Mouse (Mus musculus) MEL (cell line): ENCODE measurements around the gene Basp1. TPM values are rescaled to one million over a fixed set of nuclear protein-coding genes. Genes with fewer than 3 reads are reported as not detected.

Experiments
- DNase-seq: peaks from one replicate; pipeline ENCODE4 v3.0.0; 2011; ENCODE audit warnings: low read depth, low spot score
- H3K27ac ChIP-seq: 2 replicates; pipeline ENCODE4 v1.5.1; 2012; ENCODE audit warnings: low read depth, mild to moderate bottlenecking, control low read depth, low read length, moderate library complexity; ENCODE audit not compliant: control insufficient read depth
- H3K27me3 ChIP-seq, 2 experiments: fragments of 150-350 bp in 1 of 2; sonication (generic) in 1 of 2; 2 replicates each; pipeline ENCODE4 v1.6.1; 2012; ENCODE audit warnings: low read length in 2 of 2, mild to moderate bottlenecking in 2 of 2, improper control_type of control experiment in 1 of 2, moderate library complexity in 1 of 2; ENCODE audit not compliant: insufficient read depth in 2 of 2, control insufficient read depth in 1 of 2
- H3K36me3 ChIP-seq, 2 experiments: 2 replicates each; pipeline ENCODE4 v1.6.1; 2012 to 2014; ENCODE audit warnings: low read length in 2 of 2, improper control_type of control experiment in 1 of 2, inconsistent platforms in 1 of 2, mild to moderate bottlenecking in 1 of 2; ENCODE audit not compliant: insufficient read depth in 2 of 2, control insufficient read depth in 1 of 2
- H3K4me1 ChIP-seq, 2 experiments: fragments of 150-350 bp in 1 of 2; sonication (generic) in 1 of 2; 2 replicates each; pipeline ENCODE4 v1.6.1; 2012; ENCODE audit warnings: low read length in 2 of 2, improper control_type of control experiment in 1 of 2, mild to moderate bottlenecking in 1 of 2; ENCODE audit not compliant: insufficient read depth in 2 of 2, control insufficient read depth in 1 of 2
- H3K4me3 ChIP-seq, 2 experiments: fragments of 150-350 bp in 1 of 2; sonication (generic) in 1 of 2; 2 replicates each; pipeline ENCODE4 v1.5.1; 2012; ENCODE audit warnings: low read depth in 2 of 2, low read length in 2 of 2, mild to moderate bottlenecking in 2 of 2, moderate library complexity in 2 of 2, control low read depth in 1 of 2, improper control_type of control experiment in 1 of 2; ENCODE audit not compliant: control insufficient read depth in 1 of 2, insufficient read depth in 1 of 2
- H3K79me2 ChIP-seq: 2 replicates; pipeline ENCODE4 v1.6.1; 2012; ENCODE audit warnings: mild to moderate bottlenecking, low read length, moderate library complexity; ENCODE audit not compliant: control insufficient read depth, poor library complexity, insufficient read depth
- H3K9ac ChIP-seq: 2 replicates; pipeline ENCODE4 v1.6.1; 2012; ENCODE audit warnings: low read depth, mild to moderate bottlenecking, control low read depth, low read length, moderate library complexity; ENCODE audit not compliant: control insufficient read depth, poor library complexity, severe bottlenecking
- H3K9me3 ChIP-seq: fragments of 150-350 bp; sonication (generic); replicated peaks from 2 replicates; pipeline ENCODE4 v1.6.1; 2012; ENCODE audit warnings: mild to moderate bottlenecking, low read length, improper control_type of control experiment, moderate library complexity; ENCODE audit not compliant: insufficient read depth
- BHLHE40 ChIP-seq: IDR thresholded peaks from 2 replicates; pipeline ENCODE4 v1.6.1; 2012; ENCODE audit warnings: low read depth, mild to moderate bottlenecking, inconsistent platforms, low read length, improper control_type of control experiment, borderline replicate concordance
- CTCF ChIP-seq, 3 experiments: IDR thresholded peaks in 2 of 3; conservative IDR thresholded peaks in 1 of 3; 2 replicates each; pipeline ENCODE4 v1.5.1; 2011 to 2012; ENCODE audit warnings: low read length in 3 of 3, low read depth in 2 of 3, mild to moderate bottlenecking in 2 of 3, improper control_type of control experiment in 1 of 3, inconsistent platforms in 1 of 3, mixed read lengths in 1 of 3, moderate library complexity in 1 of 3; ENCODE audit not compliant: control insufficient read depth in 1 of 3, insufficient read depth in 1 of 3, poor library complexity in 1 of 3, severe bottlenecking in 1 of 3
- E2F4 ChIP-seq: IDR thresholded peaks from 2 replicates; pipeline ENCODE4 v1.6.1; 2011; ENCODE audit warnings: low read depth, low read length, improper control_type of control experiment, borderline replicate concordance
- GATA1 ChIP-seq: IDR thresholded peaks from 2 replicates; pipeline ENCODE4 v1.6.1; 2011; ENCODE audit warnings: low read depth, low read length, improper control_type of control experiment
- KAT2A ChIP-seq: conservative IDR thresholded peaks from 2 replicates; pipeline ENCODE4 v1.6.1; 2012; ENCODE audit warnings: low read depth, low read length, improper control_type of control experiment, inconsistent platforms
- MAFK ChIP-seq: IDR thresholded peaks from 2 replicates; pipeline ENCODE4 v1.6.1; 2011; ENCODE audit warnings: low read depth, mild to moderate bottlenecking, low read length, improper control_type of control experiment, borderline replicate concordance
- MAX ChIP-seq: IDR thresholded peaks from 2 replicates; pipeline ENCODE4 v1.6.1; 2011; ENCODE audit warnings: low read length, improper control_type of control experiment
- MEF2A ChIP-seq: IDR thresholded peaks from 2 replicates; pipeline ENCODE4 v1.6.1; 2014; ENCODE audit warnings: low read depth, mild to moderate bottlenecking, inconsistent platforms, low read length, improper control_type of control experiment; ENCODE audit not compliant: poor library complexity, insufficient replicate concordance, severe bottlenecking; ENCODE audit errors: extremely low read depth
- MXI1 ChIP-seq: IDR thresholded peaks from 2 replicates; pipeline ENCODE4 v1.6.1; 2011; ENCODE audit warnings: mild to moderate bottlenecking, low read depth, low read length, improper control_type of control experiment
- MYB ChIP-seq: IDR thresholded peaks from 2 replicates; pipeline ENCODE4 v1.6.1; 2011; ENCODE audit warnings: mild to moderate bottlenecking, low read depth, low read length, improper control_type of control experiment
- NELFE ChIP-seq: IDR thresholded peaks from 2 replicates; pipeline ENCODE4 v1.6.1; 2011; ENCODE audit warnings: low read depth, low read length, improper control_type of control experiment
- NRF1 ChIP-seq: IDR thresholded peaks from 2 replicates; pipeline ENCODE4 v1.6.1; 2014; ENCODE audit warnings: low read depth, mild to moderate bottlenecking, inconsistent platforms, low read length, improper control_type of control experiment, moderate library complexity; ENCODE audit not compliant: poor library complexity, insufficient read depth, severe bottlenecking
- POLR2A ChIP-seq, 2 experiments: IDR thresholded peaks; 2 replicates each; pipeline ENCODE4 v1.6.1; 2011 to 2012; ENCODE audit warnings: low read length in 2 of 2, mild to moderate bottlenecking in 2 of 2, control low read depth in 1 of 2, improper control_type of control experiment in 1 of 2, low read depth in 1 of 2, moderate library complexity in 1 of 2; ENCODE audit not compliant: control insufficient read depth in 1 of 2, insufficient read depth in 1 of 2, poor library complexity in 1 of 2
- POLR2AphosphoS2 ChIP-seq: IDR thresholded peaks from 2 replicates; pipeline ENCODE4 v1.6.1; 2011; ENCODE audit warnings: low read length, improper control_type of control experiment
- RAD21 ChIP-seq: IDR thresholded peaks from 2 replicates; pipeline ENCODE4 v1.6.1; 2011; ENCODE audit warnings: mild to moderate bottlenecking, low read depth, low read length, improper control_type of control experiment
- SMC3 ChIP-seq: IDR thresholded peaks from 2 replicates; pipeline ENCODE4 v1.6.1; 2011; ENCODE audit warnings: low read depth, low read length, improper control_type of control experiment
- TAL1 ChIP-seq: IDR thresholded peaks from 2 replicates; pipeline ENCODE4 v1.6.1; 2012; ENCODE audit warnings: mild to moderate bottlenecking, inconsistent platforms, low read length, moderate library complexity, mixed read lengths
- TBP ChIP-seq: IDR thresholded peaks from 2 replicates; pipeline ENCODE4 v1.8.0; 2011; ENCODE audit warnings: low read depth, low read length, improper control_type of control experiment
- TCF12 ChIP-seq: IDR thresholded peaks from 2 replicates; pipeline ENCODE4 v1.6.1; 2014; ENCODE audit warnings: low read depth, mild to moderate bottlenecking, inconsistent platforms, low read length, improper control_type of control experiment, moderate library complexity
- USF1 ChIP-seq: IDR thresholded peaks from 2 replicates; pipeline ENCODE4 v1.6.1; 2014; ENCODE audit warnings: low read depth, mild to moderate bottlenecking, inconsistent platforms, low read length, improper control_type of control experiment, moderate library complexity
- USF2 ChIP-seq, 2 experiments: IDR thresholded peaks; 2 replicates each; pipeline ENCODE4 v1.6.1; 2011 to 2012; ENCODE audit warnings: improper control_type of control experiment in 2 of 2, low read length in 2 of 2, borderline replicate concordance in 1 of 2, inconsistent platforms in 1 of 2, low read depth in 1 of 2, mild to moderate bottlenecking in 1 of 2; ENCODE audit not compliant: insufficient read depth in 1 of 2
- ZC3H11A ChIP-seq: IDR thresholded peaks from 2 replicates; pipeline ENCODE4 v1.6.1; 2012; ENCODE audit warnings: low read depth, mild to moderate bottlenecking, inconsistent platforms, low read length, improper control_type of control experiment
- ZKSCAN1 ChIP-seq: IDR thresholded peaks from 2 replicates; pipeline ENCODE4 v1.6.1; 2012; ENCODE audit warnings: low read depth, mild to moderate bottlenecking, inconsistent platforms, low read length, improper control_type of control experiment, moderate library complexity
- ZMIZ1 ChIP-seq: IDR thresholded peaks from 2 replicates; pipeline ENCODE4 v1.6.1; 2012; ENCODE audit warnings: low read depth, mild to moderate bottlenecking, inconsistent platforms, low read length, improper control_type of control experiment, moderate library complexity
- polyA plus RNA-seq, 2 experiments: library from polyadenylated mRNA; stranded (reverse) in 1 of 2; unstranded in 1 of 2; fragments of >175 nt in 1 of 2; fragments of >200 nt in 1 of 2; gene quantifications; 2 replicates each; pipeline versions ENCODE4 v1.2.1 to v1.2.4; 2012; ENCODE audit warnings: low replicate concordance in 2 of 2, low read depth in 1 of 2; ENCODE audit not compliant: insufficient read length in 2 of 2, insufficient read depth in 1 of 2, missing spikeins in 1 of 2
- total RNA-seq: library from RNA; depleted of rRNA; stranded (reverse); fragments of 300-350 nt; gene quantifications from 2 replicates; pipeline ENCODE4 v1.2.3, GENCODE M21; 2012

The Basp1 gene
- total and polyA plus RNA-seq, 3 experiments = 0.12 TPM; not detected in 2

- no peak for TF ChIP-seq NRF1
- no peak for TF ChIP-seq BHLHE40
- TF ChIP-seq TCF12 = no peak
- no peak for TF ChIP-seq MXI1
- no peak for TF ChIP-seq POLR2AphosphoS2
- no peak for TF ChIP-seq ZMIZ1
- no peak for TF ChIP-seq KAT2A
- TF ChIP-seq CTCF (IDR thresholded peaks at IDR 0.05 in 2 of 3, conservative IDR thresholded peaks at IDR 0.05 in 1 of 3; ENCODE audit: control insufficient read depth in 1 of 3, insufficient read depth in 1 of 3, low read depth in 2 of 3, low read length in 3 of 3, poor library complexity in 1 of 3, severe bottlenecking in 1 of 3) = peak in 2 of 3 experiments; percentile 11 to 44; a peak in 3 of 6 replicates
- TF ChIP-seq NELFE = no peak
- no peak for TF ChIP-seq GATA1
- TF ChIP-seq SMC3 = 0 out of 2 replicates have a peak, but pooled peaks have one; percentile 23
- no peak for TF ChIP-seq TAL1
- no peak for TF ChIP-seq MEF2A
- TF ChIP-seq USF1 = no peak
- no peak for TF ChIP-seq MAFK
- no peak for TF ChIP-seq POLR2A (IDR thresholded peaks at IDR 0.05; ENCODE audit: control insufficient read depth in 1 of 2, insufficient read depth in 1 of 2, low read depth in 1 of 2, low read length in 2 of 2, poor library complexity in 1 of 2)
- peak; percentile 27; the same call in 1 of the 2 replicates for TF ChIP-seq ZC3H11A
- TF ChIP-seq USF2 (IDR thresholded peaks at IDR 0.05; ENCODE audit: borderline replicate concordance in 1 of 2, insufficient read depth in 1 of 2, low read depth in 1 of 2, low read length in 2 of 2) = no peak
- TF ChIP-seq E2F4 = no peak
- peak; percentile 25 for TF ChIP-seq RAD21
- TF ChIP-seq TBP = no peak
- no peak for TF ChIP-seq MAX
- no peak for TF ChIP-seq MYB
- no peak for TF ChIP-seq ZKSCAN1
- no peak overlapping the region for H3K27ac ChIP-seq
- no peaks in the 10 kb centered on the region for H3K79me2 ChIP-seq
- H3K4me1 ChIP-seq = no peaks in the 10 kb centered on the region
- no peak overlapping the region for H3K9ac ChIP-seq
- no peaks in the 10 kb centered on the region for H3K36me3 ChIP-seq
- H3K27me3 ChIP-seq = no peaks in the 10 kb centered on the region
- peak; percentile 3 for DNase-seq
- no peaks in the 10 kb centered on the region for H3K9me3 ChIP-seq
- no peak overlapping the region for H3K4me3 ChIP-seq
Observed at GRCm38 (mm10) chr15:25414747-25415119, 1.2 kb upstream of the Basp1 start.
